Mouse (Mus musculus) stomach, embryonic 16.5 days (tissue): ENCODE results near the gene 4930556J24Rik. TPM values are rescaled to one million over a fixed set of nuclear protein-coding genes. Genes with fewer than 3 reads are reported as not detected.

ENCODE experiments used
- ATAC-seq: fragments of 200-750 bp; cut with Nextera tagmentation; 2 replicates; pipeline ENCODE4 v1.8.0; 2017; ENCODE audit warnings: moderate number of reproducible peaks, moderate TSS enrichment; ENCODE audit not compliant: insufficient read depth, low FRiP score
- H3K27ac ChIP-seq: fragments of 300-500 bp; sonication (generic); 2 replicates; pipeline ENCODE4 v1.5.1; 2014; ENCODE audit warnings: low read length
- H3K27me3 ChIP-seq: fragments of 300-500 bp; sonication (generic); 2 replicates; pipeline ENCODE4 v1.6.1; 2014; ENCODE audit warnings: low read length, control low read depth, mixed read lengths; ENCODE audit not compliant: control insufficient read depth, insufficient read depth
- H3K36me3 ChIP-seq: fragments of 300-500 bp; sonication (generic); 2 replicates; pipeline ENCODE4 v1.6.1; 2014; ENCODE audit warnings: low read length; ENCODE audit not compliant: control insufficient read depth, insufficient read depth
- H3K4me1 ChIP-seq: fragments of 300-500 bp; sonication (generic); 2 replicates; pipeline ENCODE4 v1.6.1; 2014; ENCODE audit warnings: low read length, control low read depth, mixed read lengths; ENCODE audit not compliant: control insufficient read depth, insufficient read depth
- H3K4me2 ChIP-seq: fragments of 300-500 bp; sonication (generic); 2 replicates; pipeline ENCODE4 v1.6.1; 2014; ENCODE audit warnings: low read depth, low read length, mixed read lengths
- H3K4me3 ChIP-seq: fragments of 300-500 bp; sonication (generic); replicated peaks from 2 replicates; pipeline ENCODE4 v1.5.1; 2014; ENCODE audit warnings: mild to moderate bottlenecking, low read length
- H3K9ac ChIP-seq: fragments of 300-500 bp; sonication (generic); 2 replicates; pipeline ENCODE4 v1.6.1; 2014; ENCODE audit warnings: low read length
- H3K9me3 ChIP-seq: fragments of 300-500 bp; sonication (generic); replicated peaks from 2 replicates; pipeline ENCODE4 v1.6.1; 2016; ENCODE audit warnings: low read length, control low read depth; ENCODE audit not compliant: control insufficient read depth
- WGBS: fragments of 180-500 bp; shearing (Covaris S2); extraction: QIAGEN DNeasy Blood & Tissue Kit; methylation state at CpG from one replicate; pipeline ENCODE4 v1.1.7; 2014; 5-methylcytosine and 5-hydroxymethylcytosine counted together
- polyA plus RNA-seq: library from polyadenylated mRNA; unstranded; fragments of >200 nt; fragmentation: Nextera tagmentation; extraction: Ambion mirVana; gene quantifications from 2 replicates; pipeline ENCODE4 v1.2.1, GENCODE M21; 2015

The 4930556J24Rik gene
- polyA plus RNA-seq, 1 experiment from 2014 or later: 0.12 TPM

DNA sequence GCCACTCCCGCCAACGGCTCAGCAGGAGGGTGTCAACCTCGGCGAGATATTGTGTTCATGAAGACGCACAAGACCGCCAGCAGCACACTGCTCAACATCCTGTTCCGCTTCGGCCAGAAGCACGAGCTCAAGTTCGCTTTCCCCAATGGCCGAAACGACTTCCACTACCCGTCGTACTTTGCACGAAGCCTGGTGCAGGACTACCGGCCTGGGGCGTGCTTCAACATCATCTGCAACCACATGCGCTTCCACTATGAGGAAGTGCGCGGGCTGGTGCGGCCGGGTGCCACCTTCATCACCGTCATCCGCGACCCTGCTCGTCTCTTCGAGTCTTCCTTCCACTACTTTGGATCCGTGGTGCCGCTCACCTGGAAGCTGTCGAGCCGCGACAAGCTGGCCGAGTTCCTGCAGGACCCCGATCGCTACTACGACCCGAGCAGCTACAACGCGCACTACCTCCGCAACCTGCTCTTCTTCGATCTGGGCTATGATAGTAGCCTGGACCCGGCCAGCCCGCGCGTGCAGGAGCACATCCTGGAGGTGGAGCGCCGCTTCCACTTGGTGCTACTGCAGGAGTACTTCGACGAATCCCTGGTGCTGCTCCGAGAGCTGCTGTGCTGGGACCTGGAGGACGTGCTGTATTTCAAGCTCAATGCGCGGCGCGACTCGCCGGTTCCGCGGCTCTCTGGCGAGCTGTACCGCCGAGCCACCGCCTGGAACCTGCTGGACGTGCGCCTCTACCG is 21.6 kb upstream of the 4930556J24Rik start:
- peak overlapping the region; percentile 39 for H3K4me3 ChIP-seq
- 0 out of 2 replicates have a peak, but pooled peaks cover 5% of the 10 kb centered on the region for H3K4me1 ChIP-seq
- H3K27me3 ChIP-seq: peaks cover 33% of the 10 kb centered on the region
- H3K9ac ChIP-seq: no peak overlapping the region
- H3K27ac ChIP-seq: no peak overlapping the region
- H3K4me2 ChIP-seq: peak overlapping the region; percentile 52
- H3K36me3 ChIP-seq: no peaks in the 10 kb centered on the region; the same call in 1 of the 2 replicates
- no peaks in the 10 kb centered on the region for H3K9me3 ChIP-seq
- WGBS: 15% methylated on average over 66 of the region's 66 CpGs
- ATAC-seq: no peak

DNA sequence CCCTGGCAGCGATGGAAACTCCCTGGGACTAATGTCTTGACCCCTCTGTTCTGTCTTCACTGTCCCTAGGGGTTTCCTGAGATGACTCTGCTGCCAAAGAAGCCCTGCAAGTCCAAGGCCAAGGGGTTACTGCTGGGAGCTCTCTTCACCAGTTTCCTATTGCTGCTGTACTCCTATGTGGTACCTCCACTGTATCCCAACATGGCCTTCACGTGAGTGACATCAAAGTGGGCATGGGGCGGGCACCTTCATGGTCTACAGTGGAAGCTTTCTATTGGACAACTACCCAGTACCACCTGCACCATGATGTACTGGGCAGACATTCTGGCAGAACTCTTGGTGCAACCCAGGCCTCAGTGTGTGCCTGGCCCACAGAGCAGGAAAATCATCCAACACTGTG is 20.3 kb upstream of the 4930556J24Rik start:
- Histone ChIP-seq H3K9ac (no peak overlapping the region), H3K4me3 (no peak overlapping the region), H3K4me1 (0 out of 2 replicates have a peak, but pooled peaks cover 5% of the 10 kb centered on the region), H3K27ac (no peak overlapping the region), H3K4me2 (no peak overlapping the region), H3K9me3 (no peaks in the 10 kb centered on the region), H3K27me3 (peaks cover 33% of the 10 kb centered on the region), H3K36me3 (no peaks in the 10 kb centered on the region; the same call in 1 of the 2 replicates)
- no peak for ATAC-seq
- 90% methylated on average over 3 of the region's 3 CpGs for WGBS

DNA sequence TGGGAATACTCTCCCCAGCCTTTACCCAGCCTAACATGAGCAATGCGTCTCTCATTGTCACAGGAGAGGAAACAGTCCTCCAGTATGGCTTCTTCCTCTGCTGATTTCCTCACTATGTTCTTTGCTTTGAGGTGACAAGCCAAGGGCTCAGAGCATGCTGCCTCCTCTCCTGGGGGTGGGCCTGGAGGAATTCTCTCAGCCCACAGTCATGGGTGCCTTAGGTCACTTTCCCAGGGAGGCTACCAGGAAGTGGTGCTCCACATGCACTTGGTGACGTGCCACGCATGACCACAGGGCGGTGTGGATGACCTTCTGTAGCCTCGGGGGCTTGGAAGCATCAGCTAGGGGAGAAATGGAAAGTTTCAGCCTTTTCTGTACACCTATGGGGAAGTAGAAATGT is 18.9 kb upstream of the 4930556J24Rik start:
- WGBS: 77% methylated on average over 5 of the region's 5 CpGs
- H3K9ac ChIP-seq: no peak overlapping the region

DNA sequence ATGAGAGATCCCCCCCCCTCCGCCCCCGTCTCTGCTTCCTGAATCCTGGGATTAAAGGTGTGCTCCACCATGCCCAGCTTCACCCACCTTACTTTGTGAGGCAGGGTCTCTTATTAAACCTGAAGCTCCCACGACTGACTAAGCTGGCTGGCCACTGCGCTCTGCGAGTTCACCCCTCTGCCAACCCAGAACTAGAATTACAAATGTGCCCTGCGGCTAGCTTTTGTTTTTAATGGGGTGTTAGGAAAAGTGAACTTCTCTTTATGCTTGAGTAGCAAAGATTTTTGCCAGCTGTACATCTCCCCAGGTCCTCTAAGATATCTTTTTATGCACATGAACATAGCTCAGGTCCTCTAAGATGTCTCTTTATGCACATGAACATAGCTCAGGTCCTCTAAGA is 17.3 kb upstream of the 4930556J24Rik start:
- Histone ChIP-seq H3K36me3 (no peaks in the 10 kb centered on the region; the same call in 1 of the 2 replicates), H3K4me3 (no peak overlapping the region), H3K27ac (no peak overlapping the region), H3K27me3 (peaks cover 23% of the 10 kb centered on the region), H3K4me1 (0 out of 2 replicates have a peak, but pooled peaks cover 5% of the 10 kb centered on the region), H3K4me2 (no peak overlapping the region), H3K9me3 (no peaks in the 10 kb centered on the region), H3K9ac (no peak overlapping the region)
- WGBS: 86% methylated on average over 6 of the region's 6 CpGs
- no peak for ATAC-seq

More for the DNA sequence above, 18.9 kb upstream of the 4930556J24Rik start:
- Histone ChIP-seq H3K4me1 (0 out of 2 replicates have a peak, but pooled peaks cover 5% of the 10 kb centered on the region), H3K36me3 (no peaks in the 10 kb centered on the region; the same call in 1 of the 2 replicates), H3K4me2 (no peak overlapping the region), H3K27ac (no peak overlapping the region), H3K27me3 (peaks cover 33% of the 10 kb centered on the region), H3K9me3 (no peaks in the 10 kb centered on the region), H3K4me3 (no peak overlapping the region)
- no peak for ATAC-seq

DNA sequence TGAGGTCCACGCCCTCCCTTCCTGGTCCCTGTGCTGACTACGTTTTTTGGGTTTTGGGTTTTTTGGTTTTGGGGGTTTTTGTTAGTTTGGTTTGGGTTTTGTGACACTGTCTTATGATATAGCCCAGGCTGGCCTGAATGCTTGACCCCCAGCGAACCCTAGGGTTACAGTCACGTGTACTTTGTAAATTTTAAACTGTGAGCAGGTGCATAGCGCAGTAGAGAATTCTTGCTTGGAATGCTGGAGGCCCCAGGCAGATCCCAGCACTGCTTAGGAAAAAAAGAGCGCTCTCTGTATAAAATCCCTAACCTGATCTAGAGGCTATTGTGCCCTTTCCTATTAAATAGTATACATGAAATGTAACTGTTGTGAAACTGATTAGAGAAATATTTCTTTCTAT is 16.6 kb upstream of the 4930556J24Rik start:
- H3K36me3 ChIP-seq: no peaks in the 10 kb centered on the region; the same call in 1 of the 2 replicates
- H3K4me3 ChIP-seq: no peak overlapping the region
- H3K27me3 ChIP-seq: peaks cover 15% of the 10 kb centered on the region
- H3K27ac ChIP-seq: no peak overlapping the region
- no peak overlapping the region for H3K4me2 ChIP-seq
- no peaks in the 10 kb centered on the region for H3K4me1 ChIP-seq
- ATAC-seq: no peak
- 72% methylated on average over 6 of the region's 6 CpGs for WGBS
- no peak overlapping the region for H3K9ac ChIP-seq
- no peaks in the 10 kb centered on the region for H3K9me3 ChIP-seq

DNA sequence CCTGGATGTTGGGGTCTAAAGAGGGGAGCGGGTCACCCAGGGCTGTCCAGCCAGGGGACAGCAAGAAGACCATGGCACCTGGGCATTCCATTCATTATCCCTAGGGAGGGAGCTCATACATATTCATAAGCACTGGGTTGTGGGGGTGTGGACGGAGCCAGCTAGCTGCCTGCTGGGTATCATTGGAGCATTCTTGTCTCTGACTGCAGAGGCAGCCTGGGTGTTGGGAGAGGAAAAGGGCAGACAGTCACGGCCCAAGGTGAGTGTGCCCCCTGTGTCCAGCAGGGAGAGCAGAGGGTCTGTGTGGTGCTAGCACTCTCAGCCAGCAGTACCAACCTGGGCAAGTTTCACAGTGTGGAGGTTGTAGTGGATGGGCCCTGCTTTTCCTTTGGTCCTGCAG is 13.2 kb upstream of the 4930556J24Rik start:
- ATAC-seq: no peak

DNA sequence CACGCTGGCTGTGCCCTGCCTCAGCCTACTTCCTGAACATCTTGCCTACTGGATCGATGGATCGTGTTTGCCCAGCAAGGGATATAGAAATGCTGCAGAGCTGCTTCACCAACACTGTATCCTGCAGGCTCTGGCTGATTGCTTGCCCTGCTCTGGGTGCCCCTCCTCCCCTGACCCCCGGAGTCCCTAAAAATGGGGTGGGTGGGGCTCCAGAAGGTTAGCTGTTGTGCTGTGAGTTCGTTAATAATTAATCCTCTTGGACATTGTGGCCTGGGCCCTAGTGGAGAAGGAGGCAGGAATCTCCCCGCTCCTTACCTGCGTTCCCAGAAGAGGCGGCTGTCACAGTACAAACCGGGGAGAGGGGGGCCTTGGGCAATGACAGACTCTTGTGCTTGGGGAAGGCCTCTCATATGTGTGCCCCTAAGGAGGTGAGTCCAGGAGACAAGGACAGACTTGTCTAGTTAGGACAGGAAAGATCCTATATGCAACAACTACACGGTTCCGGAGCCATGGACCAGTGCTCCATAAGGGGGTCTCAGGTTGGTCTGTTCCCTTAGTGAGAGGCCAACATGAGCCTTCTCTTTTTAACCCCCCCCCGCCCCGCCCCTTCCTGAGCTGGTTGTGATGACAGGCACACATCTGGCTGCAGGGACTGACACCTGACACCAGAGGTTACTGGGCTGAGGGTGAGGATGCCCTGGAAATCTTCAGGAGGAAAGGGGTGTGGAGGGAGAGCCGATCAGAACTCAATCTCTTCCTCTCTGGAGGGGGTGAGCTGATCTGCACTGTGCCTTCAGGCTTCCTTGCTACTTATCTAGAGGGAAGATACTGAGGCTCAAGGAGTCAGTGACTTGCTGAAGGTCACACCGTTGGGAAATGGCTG is 7.5 kb upstream of the 4930556J24Rik start:
- WGBS: 8% methylated on average over 15 of the region's 15 CpGs

More for the DNA sequence above, 13.2 kb upstream of the 4930556J24Rik start:
- Histone ChIP-seq H3K27ac (no peak overlapping the region), H3K4me2 (no peak overlapping the region), H3K4me1 (no peaks in the 10 kb centered on the region), H3K9ac (no peak overlapping the region), H3K9me3 (no peaks in the 10 kb centered on the region), H3K36me3 (no peaks in the 10 kb centered on the region), H3K27me3 (no peaks in the 10 kb centered on the region), H3K4me3 (no peak overlapping the region)
- 63% methylated on average over 3 of the region's 3 CpGs for WGBS

DNA sequence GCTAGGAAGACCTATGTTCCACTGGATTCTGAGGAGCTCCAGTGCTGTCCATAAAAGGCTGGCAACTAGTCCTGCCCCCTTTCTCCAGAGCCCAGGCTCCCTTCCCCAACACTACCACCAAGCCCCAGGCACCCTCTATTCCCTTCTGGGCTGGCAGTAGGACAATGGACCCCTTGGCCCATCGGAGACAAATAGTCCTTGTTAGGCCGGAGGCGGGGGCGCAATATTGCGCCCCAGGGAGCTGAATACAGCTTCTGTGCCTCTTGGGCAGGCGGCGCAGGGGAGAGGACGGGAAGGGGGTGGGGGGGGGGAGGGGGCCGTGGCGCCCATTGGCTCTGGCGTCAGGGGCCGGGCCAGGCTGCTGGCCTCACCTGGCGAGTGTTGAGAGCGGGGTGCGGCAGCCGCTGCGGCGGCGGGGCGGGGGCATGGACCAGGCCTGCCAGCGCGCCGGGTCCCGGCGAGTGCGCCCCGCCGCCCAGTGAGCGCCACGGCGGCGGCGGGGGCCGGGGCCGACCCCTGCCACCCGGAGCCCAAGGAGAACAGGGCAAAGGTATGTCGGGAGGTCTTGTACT is 6.8 kb upstream of the 4930556J24Rik start, which contains the start of gene Gal3st1:
TSS of gene Gal3st1 (plus strand) at position 346 of the 572 bp plus-strand sequence.
- Histone ChIP-seq H3K9ac (peak within 1 kb of the TSS; percentile 70), H3K27me3 (peaks cover 12% of the 10 kb centered on the region), H3K36me3 (peaks cover 5% of the 10 kb centered on the region; the same call in 1 of the 2 replicates), H3K4me1 (0 out of 2 replicates have a peak, but pooled peaks cover 4% of the 10 kb centered on the region), H3K9me3 (no peaks in the 10 kb centered on the region), H3K27ac (peak within 1 kb of the TSS; percentile 84), H3K4me3 (peak within 1 kb of the TSS; percentile 52), H3K4me2 (peak within 1 kb of the TSS; percentile 57)
- under 1% methylated on average over 36 of the region's 37 CpGs for WGBS
- peak; percentile 87 for ATAC-seq

More for the DNA sequence above, 7.5 kb upstream of the 4930556J24Rik start:
- Histone ChIP-seq H3K4me2 (peak overlapping the region; percentile 57), H3K9ac (peak overlapping the region; percentile 70), H3K36me3 (peaks cover 2% of the 10 kb centered on the region; the same call in 1 of the 2 replicates), H3K27me3 (peaks cover 12% of the 10 kb centered on the region), H3K4me1 (0 out of 2 replicates have a peak, but pooled peaks cover 4% of the 10 kb centered on the region), H3K4me3 (peak overlapping the region; percentile 52), H3K27ac (peak overlapping the region; percentile 84), H3K9me3 (no peaks in the 10 kb centered on the region)
- peak; percentile 77 for ATAC-seq
